Mouse (Mus musculus) heart, embryonic 12.5 days (tissue): ENCODE results near the gene Ube2dnl2. TPM values are rescaled to one million over a fixed set of nuclear protein-coding genes. Genes with fewer than 3 reads are reported as not detected.

ENCODE experiments used
- ATAC-seq: fragments of 200-750 bp; cut with Nextera tagmentation; 2 replicates; pipeline ENCODE4 v1.8.0; 2017; ENCODE audit warnings: moderate TSS enrichment, moderate library complexity; ENCODE audit not compliant: insufficient number of reproducible peaks, low FRiP score
- H3K27ac ChIP-seq: fragments of 300-500 bp; sonication (generic); 2 replicates; pipeline ENCODE4 v1.5.1; 2016; ENCODE audit warnings: mild to moderate bottlenecking, moderate library complexity; ENCODE audit not compliant: poor library complexity, severe bottlenecking
- H3K27me3 ChIP-seq: fragments of 300-500 bp; sonication (generic); replicated peaks from 2 replicates; pipeline ENCODE4 v1.6.1; 2016; ENCODE audit warnings: mild to moderate bottlenecking, moderate library complexity
- H3K36me3 ChIP-seq: fragments of 300-500 bp; sonication (generic); 2 replicates; pipeline ENCODE4 v1.6.1; 2016; ENCODE audit warnings: mild to moderate bottlenecking, moderate library complexity
- H3K4me1 ChIP-seq: fragments of 300-500 bp; sonication (generic); replicated peaks from 2 replicates; pipeline ENCODE4 v1.6.1; 2016; ENCODE audit warnings: mild to moderate bottlenecking
- H3K4me2 ChIP-seq: fragments of 300-500 bp; sonication (generic); 2 replicates; pipeline ENCODE4 v1.6.1; 2016; ENCODE audit warnings: mild to moderate bottlenecking, moderate library complexity
- H3K4me3 ChIP-seq: fragments of 300-500 bp; sonication (generic); 2 replicates; pipeline ENCODE4 v1.5.1; 2016; ENCODE audit warnings: mild to moderate bottlenecking
- H3K9ac ChIP-seq: fragments of 300-500 bp; sonication (generic); 2 replicates; pipeline ENCODE4 v1.6.1; 2016; ENCODE audit warnings: mild to moderate bottlenecking, moderate library complexity
- H3K9me3 ChIP-seq: fragments of 300-500 bp; sonication (generic); replicated peaks from 2 replicates; pipeline ENCODE4 v1.6.1; 2016; ENCODE audit warnings: mild to moderate bottlenecking, moderate library complexity
- WGBS: fragments of 180-500 bp; shearing (Covaris S2); methylation state at CpG from one replicate; pipeline ENCODE4 v1.1.7; 2016; 5-methylcytosine and 5-hydroxymethylcytosine counted together
- polyA plus RNA-seq: library from polyadenylated mRNA; unstranded; fragments of >200 nt; fragmentation: Nextera tagmentation; extraction: Ambion mirVana; gene quantifications from 2 replicates; pipeline ENCODE4 v1.2.1, GENCODE M21; 2016

Ube2dnl2 gene
- not detected in 2 replicates for polyA plus RNA-seq

DNA sequence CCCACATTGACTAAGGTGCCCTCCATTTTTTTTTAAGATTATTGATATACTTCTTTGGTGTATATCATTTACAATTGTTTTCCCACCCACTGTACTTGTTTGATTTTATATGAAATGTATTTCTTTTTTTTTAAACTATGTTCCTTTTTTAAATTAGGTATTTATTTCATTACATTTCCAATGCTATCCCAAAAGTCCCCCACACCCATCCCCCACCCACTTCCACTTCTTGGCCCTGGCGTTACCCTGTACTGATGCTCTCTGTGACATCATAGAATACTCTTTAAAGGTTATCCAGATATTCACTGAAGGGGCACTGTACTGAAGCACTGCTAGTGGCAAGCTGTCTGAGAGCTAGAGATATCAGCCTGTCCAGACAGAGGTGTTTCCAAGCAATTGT, at the start of gene Ube2dnl2:
Gene Ube2dnl2 (plus strand): TSS at position 301 of the 400 bp plus-strand sequence.
- ATAC-seq, result no peak

DNA sequence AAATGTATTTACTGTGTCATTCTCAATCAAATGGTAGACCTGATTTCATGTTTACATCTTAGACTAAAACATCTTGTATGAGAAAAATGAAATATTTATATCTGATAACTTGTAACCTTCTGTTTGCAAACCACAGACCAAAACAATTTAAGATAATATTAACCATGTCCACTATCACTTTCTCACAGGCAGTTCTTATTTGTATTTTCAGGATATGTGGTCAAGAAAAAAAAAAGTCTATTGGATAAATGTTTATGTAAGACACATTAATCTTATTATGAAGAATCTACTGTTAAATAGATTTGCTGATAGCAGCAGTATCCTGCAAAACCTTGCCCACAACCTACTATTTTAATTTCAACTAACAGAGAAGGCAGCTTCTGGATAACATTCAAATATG, 11.9 kb upstream of the Ube2dnl2 start:
- H3K9ac ChIP-seq, result no peak overlapping the region
- H3K4me3 ChIP-seq, result no peak overlapping the region
- no peaks in the 10 kb centered on the region for H3K4me1 ChIP-seq
- no peak for ATAC-seq
- no peak overlapping the region for H3K27ac ChIP-seq
- H3K4me2 ChIP-seq, result no peak overlapping the region
- no peaks in the 10 kb centered on the region for H3K36me3 ChIP-seq
- no peaks in the 10 kb centered on the region for H3K27me3 ChIP-seq
- H3K9me3 ChIP-seq, result no peaks in the 10 kb centered on the region

More for the DNA sequence above, at the start of gene Ube2dnl2:
- Histone ChIP-seq H3K4me2 (no peak within 1 kb of the TSS), H3K4me1 (no peaks in the 10 kb centered on the region), H3K9me3 (no peaks in the 10 kb centered on the region), H3K36me3 (no peaks in the 10 kb centered on the region), H3K27me3 (no peaks in the 10 kb centered on the region), H3K27ac (no peak within 1 kb of the TSS), H3K9ac (no peak within 1 kb of the TSS), H3K4me3 (no peak within 1 kb of the TSS)
- WGBS, result 28% methylated on average over 1 of the region's 1 CpGs

- no peaks in the 10 kb centered on the region for H3K36me3 ChIP-seq
- H3K4me2 ChIP-seq, result no peak overlapping the region
- H3K9me3 ChIP-seq, result no peaks in the 10 kb centered on the region
- no peak for ATAC-seq
- no peak overlapping the region for H3K9ac ChIP-seq
- H3K27ac ChIP-seq, result no peak overlapping the region
- no peaks in the 10 kb centered on the region for H3K27me3 ChIP-seq
- H3K4me1 ChIP-seq, result no peaks in the 10 kb centered on the region
- no peak overlapping the region for H3K4me3 ChIP-seq
- WGBS, result 89% methylated on average over 3 of the region's 3 CpGs
Observed at GRCm38 (mm10) chrX:114897506-114897905, 9.9 kb upstream of the Ube2dnl2 start.

DNA sequence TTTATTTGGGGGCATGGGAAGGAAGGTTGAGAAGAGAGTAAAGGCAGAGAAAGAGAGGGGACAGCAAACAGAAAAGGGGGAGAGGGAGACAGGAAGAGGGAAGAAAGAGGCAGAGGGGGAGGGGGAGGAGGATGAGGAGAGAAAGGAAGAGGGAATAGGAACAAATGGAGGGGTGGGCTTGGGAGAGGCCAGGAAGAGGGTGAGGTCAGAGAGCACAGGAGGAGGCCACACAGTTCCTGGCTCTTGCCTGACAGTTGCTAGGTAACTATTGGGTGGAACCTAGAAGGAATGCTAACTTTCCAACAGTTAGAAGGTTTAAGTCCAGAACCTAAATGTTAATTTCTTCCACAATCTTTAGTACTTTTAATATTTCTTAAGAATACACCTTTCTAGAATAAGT, 4.0 kb upstream of the Ube2dnl2 start:
- no peak overlapping the region for H3K4me3 ChIP-seq
- no peak for ATAC-seq
- no peaks in the 10 kb centered on the region for H3K9me3 ChIP-seq
- H3K27me3 ChIP-seq, result no peaks in the 10 kb centered on the region
- H3K27ac ChIP-seq, result no peak overlapping the region
- no peaks in the 10 kb centered on the region for H3K36me3 ChIP-seq
- H3K9ac ChIP-seq, result no peak overlapping the region
- H3K4me2 ChIP-seq, result no peak overlapping the region
- H3K4me1 ChIP-seq, result no peaks in the 10 kb centered on the region

DNA sequence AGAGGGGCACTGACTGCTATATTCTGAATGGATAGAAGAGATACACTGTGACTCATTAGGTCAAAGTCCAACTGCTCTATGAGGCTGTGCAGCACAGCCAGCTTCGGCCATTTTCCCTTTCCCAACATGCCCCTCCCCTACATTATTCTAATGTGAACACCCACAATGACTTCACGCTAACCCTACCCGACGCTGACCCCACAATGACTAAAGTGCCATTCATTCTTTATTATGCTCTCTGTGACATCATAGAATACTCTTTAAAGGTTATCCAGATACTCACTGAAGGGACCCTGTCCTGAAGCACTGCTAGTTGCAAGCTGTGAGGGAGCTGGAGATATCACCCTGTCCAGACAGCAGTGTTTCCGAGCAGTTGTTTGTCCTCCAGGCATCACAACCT, 2.7 kb upstream of the Ube2dnl2 start, which contains the start of gene Ube2dnl1:
Gene Ube2dnl1 (plus strand): TSS at position 301 of the 400 bp plus-strand sequence.
- H3K36me3 ChIP-seq, result no peaks in the 10 kb centered on the region
- H3K4me2 ChIP-seq, result no peak within 1 kb of the TSS
- no peaks in the 10 kb centered on the region for H3K9me3 ChIP-seq
- H3K27ac ChIP-seq, result no peak within 1 kb of the TSS
- no peak for ATAC-seq
- no peak within 1 kb of the TSS for H3K4me3 ChIP-seq
- no peaks in the 10 kb centered on the region for H3K4me1 ChIP-seq
- H3K9ac ChIP-seq, result no peak within 1 kb of the TSS
- no peaks in the 10 kb centered on the region for H3K27me3 ChIP-seq
- 82% methylated on average over 5 of the region's 5 CpGs for WGBS

GRCm38 (mm10) chrX:114955066-114955465, 47.7 kb downstream of the Ube2dnl2 start:
- H3K4me3 ChIP-seq, result no peak overlapping the region
- WGBS, result 9% methylated on average over 1 of the region's 1 CpGs
- no peak overlapping the region for H3K27ac ChIP-seq

More at GRCm38 (mm10) chrX:114955066-114955465, 47.7 kb downstream of the Ube2dnl2 start:
- Histone ChIP-seq H3K4me1 (no peaks in the 10 kb centered on the region), H3K4me2 (no peak overlapping the region), H3K9me3 (0 out of 2 replicates have a peak, but pooled peaks cover 3% of the 10 kb centered on the region), H3K9ac (no peak overlapping the region), H3K27me3 (no peaks in the 10 kb centered on the region), H3K36me3 (no peaks in the 10 kb centered on the region)
- no peak for ATAC-seq

Other genes with a start within 250 kb of the Ube2dnl2 start
- not detected in 2 replicates for gene Ube2dnl1, start 2.6 kb upstream of the Ube2dnl2 start, polyA plus RNA-seq